Mouse (Mus musculus) neural tube, embryonic 15.5 days (tissue): ENCODE results near the gene Gnat3. TPM values are rescaled to one million over a fixed set of nuclear protein-coding genes. Genes with fewer than 3 reads are reported as not detected.

Source experiments
- ATAC-seq: fragments of 200-750 bp; cut with Nextera tagmentation; 2 replicates; pipeline ENCODE4 v1.8.0; 2017; ENCODE audit warnings: mild to moderate bottlenecking, moderate TSS enrichment, moderate library complexity; ENCODE audit not compliant: low FRiP score
- H3K27ac ChIP-seq: fragments of 300-500 bp; sonication (generic); replicated peaks from 2 replicates; pipeline ENCODE4 v1.5.1; 2015; ENCODE audit warnings: mild to moderate bottlenecking, inconsistent platforms
- H3K27me3 ChIP-seq: fragments of 300-500 bp; sonication (generic); replicated peaks from 2 replicates; pipeline ENCODE4 v1.6.1; 2015; ENCODE audit warnings: inconsistent platforms
- H3K36me3 ChIP-seq: fragments of 300-500 bp; sonication (generic); 2 replicates; pipeline ENCODE4 v1.6.1; 2015; ENCODE audit warnings: inconsistent platforms
- H3K4me1 ChIP-seq: fragments of 300-500 bp; sonication (generic); 2 replicates; pipeline ENCODE4 v1.6.1; 2015; ENCODE audit warnings: inconsistent platforms
- H3K4me2 ChIP-seq: fragments of 300-500 bp; sonication (generic); 2 replicates; pipeline ENCODE4 v1.6.1; 2015; ENCODE audit warnings: inconsistent platforms, mild to moderate bottlenecking, moderate library complexity
- H3K4me3 ChIP-seq: fragments of 300-500 bp; sonication (generic); replicated peaks from 2 replicates; pipeline ENCODE4 v1.5.1; 2015; ENCODE audit warnings: mild to moderate bottlenecking, inconsistent platforms
- H3K9ac ChIP-seq: fragments of 300-500 bp; sonication (generic); replicated peaks from 2 replicates; pipeline ENCODE4 v1.6.1; 2015; ENCODE audit warnings: mild to moderate bottlenecking, inconsistent platforms
- H3K9me3 ChIP-seq: fragments of 300-500 bp; sonication (generic); replicated peaks from 2 replicates; pipeline ENCODE4 v1.6.1; 2016; ENCODE audit warnings: inconsistent platforms
- WGBS: fragments of 180-500 bp; shearing (Covaris S2); methylation state at CpG from one replicate; pipeline ENCODE4 v1.1.7; 2015; ENCODE audit warnings: mixed read lengths; 5-methylcytosine and 5-hydroxymethylcytosine counted together
- polyA plus RNA-seq: library from polyadenylated mRNA; unstranded; fragments of >200 nt; fragmentation: Nextera tagmentation; extraction: Ambion mirVana; gene quantifications from 2 replicates; pipeline ENCODE4 v1.2.1, GENCODE M21; 2015

The Gnat3 gene
- polyA plus RNA-seq, 1 experiment from 2014 or later = not detected

- H3K4me1 ChIP-seq = no peaks in the 10 kb centered on the region
- WGBS = 73% methylated on average over 5 of the region's 5 CpGs
Measured at GRCm38 (mm10) chr5:17980501-17981121, 18.3 kb downstream of the Gnat3 start.

GRCm38 (mm10) chr5:17982770-17983169 is 20.4 kb downstream of the Gnat3 start:
- Histone ChIP-seq H3K27ac (no peak overlapping the region), H3K9me3 (no peaks in the 10 kb centered on the region), H3K9ac (no peak overlapping the region), H3K27me3 (no peaks in the 10 kb centered on the region), H3K4me2 (no peak overlapping the region), H3K4me1 (no peaks in the 10 kb centered on the region), H3K4me3 (no peak overlapping the region), H3K36me3 (no peaks in the 10 kb centered on the region)
- WGBS = 73% methylated on average over 4 of the region's 4 CpGs
- no peak for ATAC-seq

More at GRCm38 (mm10) chr5:17980501-17981121, 18.3 kb downstream of the Gnat3 start:
- Histone ChIP-seq H3K9ac (no peak overlapping the region), H3K9me3 (no peaks in the 10 kb centered on the region), H3K36me3 (no peaks in the 10 kb centered on the region), H3K4me2 (no peak overlapping the region), H3K4me3 (no peak overlapping the region), H3K27me3 (no peaks in the 10 kb centered on the region), H3K27ac (no peak overlapping the region)
- ATAC-seq = no peak

- H3K27ac ChIP-seq = no peak overlapping the region
- H3K27me3 ChIP-seq = no peaks in the 10 kb centered on the region
- H3K4me2 ChIP-seq = no peak overlapping the region
- H3K9me3 ChIP-seq = no peaks in the 10 kb centered on the region
- H3K4me1 ChIP-seq = no peaks in the 10 kb centered on the region
- WGBS = 72% methylated on average over 3 of the region's 3 CpGs
- ATAC-seq = no peak
- H3K9ac ChIP-seq = no peak overlapping the region
- no peak overlapping the region for H3K4me3 ChIP-seq
- no peaks in the 10 kb centered on the region for H3K36me3 ChIP-seq
Measured at GRCm38 (mm10) chr5:17984522-17984921, 22.2 kb downstream of the Gnat3 start.

GRCm38 (mm10) chr5:17986611-17987010 is 24.3 kb downstream of the Gnat3 start:
- 65% methylated on average over 3 of the region's 3 CpGs for WGBS
- Histone ChIP-seq H3K27me3 (no peaks in the 10 kb centered on the region), H3K36me3 (no peaks in the 10 kb centered on the region), H3K27ac (no peak overlapping the region), H3K9ac (no peak overlapping the region), H3K4me2 (no peak overlapping the region), H3K4me1 (no peaks in the 10 kb centered on the region), H3K4me3 (no peak overlapping the region), H3K9me3 (no peaks in the 10 kb centered on the region)
- no peak for ATAC-seq

- Histone ChIP-seq H3K27ac (no peak overlapping the region), H3K27me3 (no peaks in the 10 kb centered on the region), H3K4me2 (no peak overlapping the region), H3K9ac (no peak overlapping the region), H3K36me3 (no peaks in the 10 kb centered on the region), H3K4me3 (no peak overlapping the region), H3K9me3 (no peaks in the 10 kb centered on the region), H3K4me1 (no peaks in the 10 kb centered on the region)
- no peak for ATAC-seq
- 83% methylated on average over 6 of the region's 6 CpGs for WGBS
Measured at GRCm38 (mm10) chr5:17990618-17991017, 28.3 kb downstream of the Gnat3 start.

- H3K4me3 ChIP-seq = no peak overlapping the region
- no peaks in the 10 kb centered on the region for H3K9me3 ChIP-seq
- no peak for ATAC-seq
- H3K36me3 ChIP-seq = no peaks in the 10 kb centered on the region
- H3K27me3 ChIP-seq = no peaks in the 10 kb centered on the region
- WGBS = 74% methylated on average over 2 of the region's 2 CpGs
- H3K4me1 ChIP-seq = no peaks in the 10 kb centered on the region
- H3K27ac ChIP-seq = no peak overlapping the region
- no peak overlapping the region for H3K4me2 ChIP-seq
- H3K9ac ChIP-seq = no peak overlapping the region
Measured at GRCm38 (mm10) chr5:17999570-17999969, 37.2 kb downstream of the Gnat3 start.

- no peak for ATAC-seq
- whole genome bisulfite sequencing = 72% methylated on average over 6 of the region's 6 CpGs
Measured at GRCm38 (mm10) chr5:18000185-18000584, 37.8 kb downstream of the Gnat3 start.

GRCm38 (mm10) chr5:18001646-18002045 is 39.3 kb downstream of the Gnat3 start:
- WGBS = 53% methylated on average over 4 of the region's 4 CpGs

More at GRCm38 (mm10) chr5:18000185-18000584, 37.8 kb downstream of the Gnat3 start:
- H3K4me3 ChIP-seq = no peak overlapping the region
- no peak overlapping the region for H3K27ac ChIP-seq
- no peaks in the 10 kb centered on the region for H3K36me3 ChIP-seq
- H3K4me2 ChIP-seq = no peak overlapping the region
- no peak overlapping the region for H3K9ac ChIP-seq
- H3K9me3 ChIP-seq = no peaks in the 10 kb centered on the region
- H3K4me1 ChIP-seq = no peaks in the 10 kb centered on the region
- H3K27me3 ChIP-seq = no peaks in the 10 kb centered on the region

GRCm38 (mm10) chr5:18003675-18004074 is 41.3 kb downstream of the Gnat3 start:
- Histone ChIP-seq H3K4me1 (no peaks in the 10 kb centered on the region), H3K4me2 (no peak overlapping the region), H3K27ac (no peak overlapping the region), H3K27me3 (no peaks in the 10 kb centered on the region), H3K36me3 (no peaks in the 10 kb centered on the region), H3K9me3 (no peaks in the 10 kb centered on the region), H3K9ac (no peak overlapping the region), H3K4me3 (no peak overlapping the region)
- ATAC-seq = no peak
- 91% methylated on average over 6 of the region's 6 CpGs for WGBS

More at GRCm38 (mm10) chr5:18001646-18002045, 39.3 kb downstream of the Gnat3 start:
- Histone ChIP-seq H3K4me2 (no peak overlapping the region), H3K9ac (no peak overlapping the region), H3K4me1 (no peaks in the 10 kb centered on the region), H3K27ac (no peak overlapping the region), H3K4me3 (no peak overlapping the region), H3K9me3 (no peaks in the 10 kb centered on the region), H3K36me3 (no peaks in the 10 kb centered on the region), H3K27me3 (no peaks in the 10 kb centered on the region)
- ATAC-seq = no peak

GRCm38 (mm10) chr5:18004824-18005611 is 42.7 kb downstream of the Gnat3 start:
- Histone ChIP-seq H3K4me2 (no peak overlapping the region), H3K9ac (no peak overlapping the region), H3K4me1 (no peaks in the 10 kb centered on the region), H3K36me3 (no peaks in the 10 kb centered on the region), H3K4me3 (no peak overlapping the region), H3K9me3 (no peaks in the 10 kb centered on the region), H3K27ac (no peak overlapping the region), H3K27me3 (no peaks in the 10 kb centered on the region)
- WGBS = 66% methylated on average over 3 of the region's 3 CpGs
- ATAC-seq = no peak

- Histone ChIP-seq H3K4me3 (no peak overlapping the region), H3K27me3 (no peaks in the 10 kb centered on the region), H3K36me3 (no peaks in the 10 kb centered on the region), H3K9me3 (no peaks in the 10 kb centered on the region), H3K9ac (no peak overlapping the region), H3K4me2 (no peak overlapping the region), H3K4me1 (no peaks in the 10 kb centered on the region), H3K27ac (no peak overlapping the region)
- no peak for ATAC-seq
- 90% methylated on average over 2 of the region's 2 CpGs for WGBS
Measured at GRCm38 (mm10) chr5:18006157-18006556, 43.8 kb downstream of the Gnat3 start.

GRCm38 (mm10) chr5:18007067-18007466 is 44.7 kb downstream of the Gnat3 start:
- no peak overlapping the region for H3K9ac ChIP-seq
- ATAC-seq = no peak
- no peak overlapping the region for H3K4me3 ChIP-seq
- no peaks in the 10 kb centered on the region for H3K9me3 ChIP-seq
- no peaks in the 10 kb centered on the region for H3K36me3 ChIP-seq
- no peak overlapping the region for H3K27ac ChIP-seq
- H3K27me3 ChIP-seq = no peaks in the 10 kb centered on the region
- no peaks in the 10 kb centered on the region for H3K4me1 ChIP-seq
- no peak overlapping the region for H3K4me2 ChIP-seq
